ENCODE assay signal across 10 mouse cellular contexts in genomic region chr9:57995282-57995681, GRCm38 (mm10). TPM values are rescaled to one million over a fixed set of nuclear protein-coding genes. Genes with fewer than 3 reads are reported as not detected.
DNase-seq lines count a peak whose midpoint lies in the region; TF ChIP-seq lines count a peak whose summit lies in the region.
"Had no signal": no experiment of that assay in that cellular context is flagged by ENCODE, and none has a peak within 500 bp of the region (broad histone marks: within the 10 kb centered on the region; RNA-seq: fewer than 3 reads in every experiment).

No protein-coding gene starts in this region.

- 63% methylated on average over 4 of the region's 4 CpGs for WGBS in cerebellum, adult 2 months

- no peak for TF ChIP-seq POLR2A in cerebellum, adult 2 months (IDR thresholded peaks at IDR 0.05; ENCODE audit: borderline replicate concordance, insufficient read depth, low read length)

- intact Hi-C loops in left cerebral cortex, postnatal 14 days (cut with DNase I): loop anchor here (2.0 to 10.0 kb wide), 3 partner anchors 60 to 340 kb away; partner anchors contain the start of gene Csk

- peak; percentile 57 for TF ChIP-seq CTCF in cerebellum, adult 2 months (IDR thresholded peaks at IDR 0.05; ENCODE audit: borderline replicate concordance, insufficient read depth, low read depth, low read length)

- no peak overlapping the region for H3K4me3 ChIP-seq in cerebellum, adult 2 months (replicated peaks; ENCODE audit: insufficient read depth, low read depth, low read length)
- H3K4me3 ChIP-seq: embryonic facial prominence, embryonic 13.5 days; midbrain, embryonic 12.5 days had no signal

- DNase-seq in cerebellum, adult 2 months: peak in 1 of 2 experiments; percentile 44
- DNase-seq in cerebellum, adult 11-12 months: no peak
- DNase-seq in left cerebral cortex, postnatal 14 days (ENCODE audit: low spot score in 2 of 2): peak; percentile 56 to 57
- no peak for DNase-seq in left cerebral cortex, adult 8-10 months (ENCODE audit: low spot score in 2 of 2)
- DNase-seq in brain, adult 2 months (ENCODE audit: low read depth, low spot score): peak; percentile 67
- DNase-seq in retina, postnatal 1 day: peak; percentile 81
- no peak for DNase-seq in testis, postnatal 10 days (ENCODE audit: low spot score)
- DNase-seq in adrenal gland, postnatal 25 days: no peak

- H3K4me1 ChIP-seq in cerebellum, adult 2 months (ENCODE audit: control insufficient read depth, insufficient read depth, low read length): no peaks in the 10 kb centered on the region

- H3K27me3 ChIP-seq in cerebellum, adult 2 months (ENCODE audit: control insufficient read depth, insufficient read depth, low read length): no peaks in the 10 kb centered on the region

- no peak overlapping the region for H3K27ac ChIP-seq in cerebellum, adult 2 months (ENCODE audit: insufficient read depth, low read length)
- H3K27ac ChIP-seq: embryonic facial prominence, embryonic 13.5 days; midbrain, embryonic 12.5 days had no signal

RNA-seq across cellular contexts. Expression of gene Cyp11a1, which starts 10.9 kb away (rescaled TPM):
- 3.6 and 3.7 TPM in 2 replicates for polyA plus RNA-seq in cerebellum, adult 2 months (2012; rRNA removed)
- 1 to 10 TPM; 5.2 to 5.7 TPM for total RNA-seq in left cerebral cortex, postnatal 14 days (2021)
- total RNA-seq in left cerebral cortex, adult 8-10 months (2022): 1 to 10 TPM; 1.6 to 5.0 (median 2.9) TPM
- 6,596 and 7,089 TPM in 2 replicates for total RNA-seq in adrenal gland, postnatal 25 days (2021)

RNA-seq across cellular contexts. Expression of gene Sema7a, which starts 55.4 kb away (rescaled TPM):
- polyA plus RNA-seq in cerebellum, adult 2 months (2012; rRNA removed): 177 and 189 TPM in 2 replicates
- 100 to 1,000 TPM; 126 to 148 TPM for total RNA-seq in left cerebral cortex, postnatal 14 days (2021)
- total RNA-seq in left cerebral cortex, adult 8-10 months (2022): 100 to 1,000 TPM; 131 to 159 (median 145) TPM
- total RNA-seq in adrenal gland, postnatal 25 days (2021): 8.6 and 8.8 TPM in 2 replicates

Comparison
In these comparisons a context has a peak if more than half of its experiments do, and no peak if none do; other contexts are left out.
1. DNase-seq: peak in left cerebral cortex, postnatal 14 days (2 of 2), brain, adult 2 months (single experiment) and retina, postnatal 1 day (single experiment); none in cerebellum, adult 11-12 months (single experiment), left cerebral cortex, adult 8-10 months (0 of 2), testis, postnatal 10 days (single experiment) and adrenal gland, postnatal 25 days (single experiment).
2. RNA of gene Cyp11a1, which starts 10.9 kb away (total RNA-seq): 6,596 to 7,089 TPM in adrenal gland, postnatal 25 days; 5.2 to 5.7 TPM in left cerebral cortex, postnatal 14 days and 1.6 to 5.0 TPM in left cerebral cortex, adult 8-10 months; every median in the first group is over 100 times any median in the second.
3. RNA of gene Sema7a, which starts 55.4 kb away (total RNA-seq): 131 to 159 TPM in left cerebral cortex, adult 8-10 months and 126 to 148 TPM in left cerebral cortex, postnatal 14 days; 8.6 to 8.8 TPM in adrenal gland, postnatal 25 days; every median in the first group is over 10 times any median in the second.